Mouse (Mus musculus) macrophage (primary cell): ENCODE measurements around the gene Ppm1h. TPM values are rescaled to one million over a fixed set of nuclear protein-coding genes. Genes with fewer than 3 reads are reported as not detected.

Source experiments
- H3K27ac ChIP-seq: fragments of 350-480 bp; formaldehyde crosslinking; 2 replicates; pipeline ENCODE4 v1.9.0; 2021
- H3K36me3 ChIP-seq: fragments of 350-480 bp; formaldehyde crosslinking; 2 replicates; pipeline ENCODE4 v1.9.0; 2021; ENCODE audit errors: inconsistent target
- H3K4me3 ChIP-seq: fragments of 350-480 bp; formaldehyde crosslinking; 2 replicates; pipeline ENCODE4 v1.9.0; 2021; ENCODE audit errors: inconsistent target
- H3K79me2 ChIP-seq: fragments of 350-480 bp; formaldehyde crosslinking; 2 replicates; pipeline ENCODE4 v1.9.0; 2021; ENCODE audit errors: inconsistent target
- WGBS: methylation state at CpG from one replicate; pipeline ENCODE4 v1.1.7; 2026; ENCODE audit warnings: inconsistent platforms; ENCODE audit not compliant: missing documents; 5-methylcytosine and 5-hydroxymethylcytosine counted together
- polyA plus RNA-seq: library from polyadenylated mRNA; stranded (reverse); fragments of 250-400 nt; gene quantifications from 3 replicates; pipeline ENCODE4 v1.2.4, GENCODE M21; 2018; ENCODE audit warnings: inconsistent platforms

The Ppm1h gene
- polyA plus RNA-seq, 1 experiment from 2014 or later, result 53.1 TPM

DNA sequence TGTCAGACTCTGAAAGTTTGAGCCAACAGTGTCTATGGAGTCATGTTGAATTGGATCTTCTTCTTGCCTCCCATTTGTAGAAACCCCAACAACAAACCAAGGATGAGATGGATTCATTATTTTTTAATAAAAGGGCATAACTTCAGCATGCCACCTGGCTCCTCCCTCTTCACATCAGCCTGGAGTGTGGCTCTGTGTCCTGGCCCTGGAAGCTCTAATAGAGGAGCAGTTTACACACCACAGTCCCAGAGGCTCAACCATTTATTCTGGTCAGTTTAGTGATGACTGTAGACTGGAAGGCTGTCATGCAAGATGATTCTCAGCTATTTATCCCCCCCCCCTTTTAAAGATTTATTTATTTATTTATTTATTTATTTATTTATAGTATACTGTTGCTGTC, 294.7 kb downstream of the Ppm1h start:
- H3K36me3 ChIP-seq, result no peaks in the 10 kb centered on the region
- no peaks in the 10 kb centered on the region for H3K79me2 ChIP-seq
- no peak overlapping the region for H3K27ac ChIP-seq
- no peak overlapping the region for H3K4me3 ChIP-seq

- WGBS, result 58% methylated on average over 9 of the region's 9 CpGs
- no peak overlapping the region for H3K27ac ChIP-seq
Observed at GRCm38 (mm10) chr10:122976038-122976437, 297.5 kb downstream of the Ppm1h start.

DNA sequence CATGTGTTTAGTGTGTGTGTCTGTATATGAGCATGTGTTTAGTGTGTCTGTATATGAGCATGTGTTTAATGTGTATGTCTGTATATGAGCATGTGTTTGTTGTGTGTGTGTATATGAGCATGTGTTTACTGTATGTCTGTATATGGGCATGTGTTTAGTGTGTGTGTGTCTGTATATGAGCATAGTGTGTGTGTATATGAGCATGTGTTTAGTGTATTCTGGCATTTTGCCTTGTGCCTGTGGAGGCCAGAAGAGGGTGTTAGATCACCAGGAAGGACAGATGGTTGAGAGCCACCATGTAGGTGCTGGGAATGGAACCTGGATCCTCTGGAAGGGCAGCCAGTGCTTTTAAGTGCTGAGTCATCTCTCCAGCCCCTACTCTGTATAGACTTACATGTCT, 300.8 kb downstream of the Ppm1h start:
- peaks cover 34% of the 10 kb centered on the region for H3K79me2 ChIP-seq
- no peak overlapping the region for H3K27ac ChIP-seq
- peaks cover 6% of the 10 kb centered on the region; the same call in 1 of the 2 replicates for H3K36me3 ChIP-seq
- no peak overlapping the region for H3K4me3 ChIP-seq

More at GRCm38 (mm10) chr10:122976038-122976437, 297.5 kb downstream of the Ppm1h start:
- Histone ChIP-seq H3K4me3 (no peak overlapping the region), H3K79me2 (peaks cover 1% of the 10 kb centered on the region; the same call in 1 of the 2 replicates), H3K36me3 (peaks cover 2% of the 10 kb centered on the region; the same call in 1 of the 2 replicates)

GRCm38 (mm10) chr10:122980123-122980522, 301.6 kb downstream of the Ppm1h start:
- Histone ChIP-seq H3K27ac (no peak overlapping the region), H3K79me2 (peaks cover 42% of the 10 kb centered on the region), H3K36me3 (peaks cover 6% of the 10 kb centered on the region; the same call in 1 of the 2 replicates), H3K4me3 (no peak overlapping the region)
- WGBS, result 93% methylated on average over 12 of the region's 12 CpGs

GRCm38 (mm10) chr10:122982909-122983578, 304.5 kb downstream of the Ppm1h start:
- Histone ChIP-seq H3K27ac (no peak overlapping the region), H3K4me3 (peak overlapping the region; percentile 68; the same call in 1 of the 2 replicates), H3K79me2 (peaks cover 43% of the 10 kb centered on the region), H3K36me3 (peaks cover 6% of the 10 kb centered on the region; the same call in 1 of the 2 replicates)
- 25% methylated on average over 11 of the region's 11 CpGs for WGBS

- H3K4me3 ChIP-seq, result peak overlapping the region; percentile 68
- peaks cover 6% of the 10 kb centered on the region; the same call in 1 of the 2 replicates for H3K36me3 ChIP-seq
- 30% methylated on average over 10 of the region's 10 CpGs for WGBS
- H3K79me2 ChIP-seq, result peaks cover 43% of the 10 kb centered on the region
- H3K27ac ChIP-seq, result peak overlapping the region; percentile 75
Observed at GRCm38 (mm10) chr10:122983579-122984530, 305.3 kb downstream of the Ppm1h start.

- peaks cover 43% of the 10 kb centered on the region for H3K79me2 ChIP-seq
- H3K27ac ChIP-seq, result peak overlapping the region; percentile 75
- H3K4me3 ChIP-seq, result peak overlapping the region; percentile 68
- peaks cover 6% of the 10 kb centered on the region; the same call in 1 of the 2 replicates for H3K36me3 ChIP-seq
- under 1% methylated on average over 10 of the region's 10 CpGs for WGBS
Observed at GRCm38 (mm10) chr10:122984531-122985251, 306.1 kb downstream of the Ppm1h start.

GRCm38 (mm10) chr10:122985252-122985514, 306.6 kb downstream of the Ppm1h start:
- peaks cover 43% of the 10 kb centered on the region for H3K79me2 ChIP-seq
- H3K27ac ChIP-seq, result peak overlapping the region; percentile 75
- H3K4me3 ChIP-seq, result peak overlapping the region; percentile 68
- peaks cover 6% of the 10 kb centered on the region; the same call in 1 of the 2 replicates for H3K36me3 ChIP-seq
- under 1% methylated on average over 37 of the region's 37 CpGs for WGBS

DNA sequence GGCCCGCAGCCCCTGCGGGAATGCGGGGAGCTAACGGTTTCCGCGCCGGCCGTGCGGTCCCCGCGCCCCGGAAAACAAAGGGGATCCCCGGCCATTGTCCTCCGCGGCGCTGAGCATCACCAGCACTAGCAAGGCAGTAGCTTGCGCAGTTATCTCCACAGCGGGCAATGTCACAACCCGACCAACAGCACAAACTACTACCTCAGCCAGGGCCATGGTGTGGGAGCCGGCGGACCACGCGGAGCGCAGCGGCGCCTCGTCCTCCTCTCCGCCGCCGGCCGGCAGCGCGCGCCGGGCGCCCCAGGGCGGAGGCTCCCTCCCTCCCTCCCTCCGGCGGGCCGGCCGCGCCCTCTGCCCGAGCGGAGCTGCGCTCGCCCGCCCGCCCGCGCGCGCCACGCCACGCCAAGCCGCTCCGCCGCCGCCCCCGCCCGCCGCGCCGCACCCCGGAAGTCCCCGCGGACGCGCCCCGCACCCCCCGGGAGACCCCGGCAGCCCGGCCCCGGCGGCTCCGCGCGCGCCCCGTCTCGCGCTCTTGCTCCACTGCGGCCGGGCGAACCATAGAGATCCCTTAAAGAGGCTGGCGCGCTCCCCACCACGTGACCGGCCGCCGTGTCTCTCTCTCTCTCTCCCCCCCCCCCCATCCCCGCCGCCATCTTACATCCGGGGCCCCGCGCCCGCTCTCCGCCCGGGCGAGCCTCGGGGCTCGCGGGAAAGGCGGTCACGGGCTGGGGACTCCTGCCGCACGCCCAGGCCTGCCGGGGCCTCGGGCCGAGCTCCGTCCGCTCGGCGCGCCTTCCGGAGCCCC, 307.2 kb downstream of the Ppm1h start:
- peak overlapping the region; percentile 68 for H3K4me3 ChIP-seq
- peaks cover 6% of the 10 kb centered on the region; the same call in 1 of the 2 replicates for H3K36me3 ChIP-seq
- H3K27ac ChIP-seq, result peak overlapping the region; percentile 75
- WGBS, result under 1% methylated on average over 60 of the region's 115 CpGs
- peaks cover 43% of the 10 kb centered on the region for H3K79me2 ChIP-seq

- Histone ChIP-seq H3K4me3 (peak overlapping the region; percentile 24), H3K79me2 (peaks cover 36% of the 10 kb centered on the region), H3K36me3 (no peaks in the 10 kb centered on the region), H3K27ac (peak overlapping the region; percentile 59)
- WGBS, result 8% methylated on average over 50 of the region's 54 CpGs
Observed at GRCm38 (mm10) chr10:122986320-122987225, 308.0 kb downstream of the Ppm1h start.

- H3K79me2 ChIP-seq, result peaks cover 25% of the 10 kb centered on the region
- H3K4me3 ChIP-seq, result no peak overlapping the region
- WGBS, result 22% methylated on average over 7 of the region's 9 CpGs
- no peak overlapping the region for H3K27ac ChIP-seq
- no peaks in the 10 kb centered on the region for H3K36me3 ChIP-seq
Observed at GRCm38 (mm10) chr10:122987671-122988128, 309.1 kb downstream of the Ppm1h start.

DNA sequence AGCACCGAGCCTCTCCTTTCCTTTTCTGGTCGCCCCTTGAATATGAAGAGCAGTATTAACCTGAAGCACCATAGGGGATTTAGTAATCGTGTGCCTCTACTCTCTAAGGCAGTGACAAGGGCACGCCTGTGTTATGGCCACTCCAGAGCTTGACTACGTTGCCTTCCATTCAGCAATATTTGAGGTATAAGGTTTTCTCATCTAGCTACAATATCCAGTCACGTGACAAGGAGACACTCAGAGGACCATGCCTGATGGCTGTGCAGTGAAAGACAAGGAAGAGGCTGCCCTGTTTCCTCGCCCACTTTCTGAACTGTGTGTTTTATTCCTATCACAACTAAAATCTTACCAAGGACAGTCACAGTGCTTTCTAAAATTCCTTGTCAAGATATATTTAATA, 309.8 kb downstream of the Ppm1h start:
- H3K79me2 ChIP-seq, result peaks cover 18% of the 10 kb centered on the region
- no peak overlapping the region for H3K27ac ChIP-seq
- 52% methylated on average over 7 of the region's 7 CpGs for WGBS
- 0 out of 2 replicates have a peak, but pooled peaks cover under 1% of the 10 kb centered on the region for H3K36me3 ChIP-seq
- no peak overlapping the region for H3K4me3 ChIP-seq

- 87% methylated on average over 9 of the region's 9 CpGs for WGBS
- Histone ChIP-seq H3K4me3 (no peak overlapping the region), H3K36me3 (peaks cover 14% of the 10 kb centered on the region), H3K27ac (no peak overlapping the region), H3K79me2 (peaks cover 3% of the 10 kb centered on the region)
Observed at GRCm38 (mm10) chr10:122989916-122990315, 311.4 kb downstream of the Ppm1h start.
